Comparison of ENCODE assay signal across 25 mouse cellular contexts in genomic region chr15:59953857-59954256, GRCm38 (mm10).
DNase-seq lines count a peak whose midpoint lies in the region; ATAC-seq and TF ChIP-seq lines count a peak whose summit lies in the region.
"Had no signal": no experiment of that assay in that cellular context is flagged by ENCODE, and none has a peak within 500 bp of the region (broad histone marks: within the 10 kb centered on the region; RNA-seq: fewer than 3 reads in every experiment).

No protein-coding gene starts in this region.

- H3ac ChIP-seq in myocyte (ENCODE audit: control insufficient read depth, insufficient read length), result no peak overlapping the region

- H3K79me2 ChIP-seq in liver, adult 2 months (ENCODE audit: control insufficient read depth, insufficient read depth, low read length), result no peaks in the 10 kb centered on the region
- H3K79me2 ChIP-seq in myocyte (ENCODE audit: control insufficient read depth, insufficient read depth), result no peaks in the 10 kb centered on the region

- no peak overlapping the region for H3K4me2 ChIP-seq in embryonic facial prominence, embryonic 14.5 days (ENCODE audit: low read depth, low read length)
- H3K4me2 ChIP-seq in heart, embryonic 14.5 days (ENCODE audit: low read length), result no peak overlapping the region
- H3K4me2 ChIP-seq in myocyte (ENCODE audit: low read depth), result peak overlapping the region; percentile 1
- H3K4me2 ChIP-seq: embryonic facial prominence, embryonic 15.5 days; forebrain, embryonic 12.5 days; heart, embryonic 13.5 days; hindbrain, embryonic 14.5 days; limb, embryonic 12.5 days; liver, embryonic 12.5 days; neural tube, embryonic 15.5 days had no signal

- H3K4me3 ChIP-seq in embryonic facial prominence, embryonic 14.5 days (ENCODE audit: low read depth, low read length), result no peak overlapping the region
- no peak overlapping the region for H3K4me3 ChIP-seq in embryonic facial prominence, embryonic 10.5 days
- H3K4me3 ChIP-seq in heart, embryonic 14.5 days (ENCODE audit: control insufficient read depth in 1 of 2, insufficient read depth in 1 of 2, low read depth in 1 of 2, low read length in 2 of 2), result no peak overlapping the region
- no peak overlapping the region for H3K4me3 ChIP-seq in liver, adult 2 months (ENCODE audit: insufficient read depth, low read depth, low read length)
- no peak overlapping the region for H3K4me3 ChIP-seq in myocyte
- H3K4me3 ChIP-seq: embryonic facial prominence, embryonic 15.5 days; forebrain, embryonic 12.5 days; heart, embryonic 13.5 days; left cerebral cortex, adult 2 months; limb, embryonic 12.5 days; liver, embryonic 12.5 days; neural tube, embryonic 15.5 days had no signal

- peak; percentile 12 for DNase-seq in embryonic facial prominence, embryonic 14.5 days (ENCODE audit: low spot score)
- DNase-seq in embryonic facial prominence, embryonic 10.5 days (ENCODE audit: low spot score), result no peak
- no peak for DNase-seq in heart, postnatal 4 days
- DNase-seq in liver, adult 2 months (ENCODE audit: extremely low read depth, low read depth, low spot score), result peak; percentile 11
- no peak for DNase-seq in liver
- DNase-seq: adrenal gland, adult 2 months; adrenal gland, postnatal 36 days; liver, postnatal 0 days; midbrain, embryonic 14.5 days; retina, postnatal 1 day; spleen, adult 18-20 months; thymus, postnatal 14 days had no signal

- no peak overlapping the region for H3K9ac ChIP-seq in embryonic facial prominence, embryonic 14.5 days (ENCODE audit: low read depth, low read length)
- H3K9ac ChIP-seq in heart, embryonic 14.5 days (ENCODE audit: low read length), result no peak overlapping the region
- no peak overlapping the region for H3K9ac ChIP-seq in liver, adult 2 months (ENCODE audit: low read depth, low read length)
- H3K9ac ChIP-seq: embryonic facial prominence, embryonic 15.5 days; forebrain, embryonic 12.5 days; heart, embryonic 13.5 days; hindbrain, embryonic 14.5 days; limb, embryonic 12.5 days; liver, embryonic 12.5 days; liver, postnatal 0 days; neural tube, embryonic 15.5 days had no signal

- no peak for TF ChIP-seq CTCF in liver, adult 2 months (IDR thresholded peaks at IDR 0.05; ENCODE audit: low read depth, low read length)

- no peaks in the 10 kb centered on the region for H3K36me3 ChIP-seq in embryonic facial prominence, embryonic 14.5 days (ENCODE audit: control insufficient read depth, insufficient read depth, low read length)
- H3K36me3 ChIP-seq in embryonic facial prominence, embryonic 10.5 days (replicated peaks), result no peaks in the 10 kb centered on the region
- no peaks in the 10 kb centered on the region for H3K36me3 ChIP-seq in heart, embryonic 14.5 days (ENCODE audit: control insufficient read depth, insufficient read depth, low read length)
- H3K36me3 ChIP-seq in liver, adult 2 months (ENCODE audit: control insufficient read depth, insufficient read depth, low read length), result no peaks in the 10 kb centered on the region
- no peaks in the 10 kb centered on the region for H3K36me3 ChIP-seq in myocyte (ENCODE audit: control insufficient read depth, insufficient read depth)
- H3K36me3 ChIP-seq: embryonic facial prominence, embryonic 15.5 days; forebrain, embryonic 12.5 days; heart, embryonic 13.5 days; limb, embryonic 12.5 days; liver, embryonic 12.5 days; neural tube, embryonic 15.5 days had no signal

- no peaks in the 10 kb centered on the region for H3K9me3 ChIP-seq in embryonic facial prominence, embryonic 14.5 days (ENCODE audit: control insufficient read depth, low read length)
- no peaks in the 10 kb centered on the region for H3K9me3 ChIP-seq in embryonic facial prominence, embryonic 10.5 days
- no peaks in the 10 kb centered on the region for H3K9me3 ChIP-seq in heart, embryonic 14.5 days (ENCODE audit: control insufficient read depth, low read length)
- H3K9me3 ChIP-seq: embryonic facial prominence, embryonic 15.5 days; forebrain, embryonic 12.5 days; heart, embryonic 13.5 days; limb, embryonic 12.5 days; liver, embryonic 12.5 days; neural tube, embryonic 15.5 days had no signal

- no peaks in the 10 kb centered on the region for H3K27me3 ChIP-seq in embryonic facial prominence, embryonic 14.5 days (replicated peaks; ENCODE audit: control insufficient read depth, insufficient read depth, low read length)
- H3K27me3 ChIP-seq in embryonic facial prominence, embryonic 10.5 days (replicated peaks; ENCODE audit: low read depth, poor library complexity, severe bottlenecking), result no peaks in the 10 kb centered on the region
- H3K27me3 ChIP-seq in heart, embryonic 14.5 days (ENCODE audit: control insufficient read depth, insufficient read depth, low read length), result no peaks in the 10 kb centered on the region
- H3K27me3 ChIP-seq in liver, adult 2 months (ENCODE audit: control insufficient read depth, insufficient read depth, low read length), result no peaks in the 10 kb centered on the region
- H3K27me3 ChIP-seq in myocyte (ENCODE audit: control insufficient read depth, insufficient read depth, insufficient read length), result peaks cover 5% of the 10 kb centered on the region
- H3K27me3 ChIP-seq: CH12.LX; embryonic facial prominence, embryonic 15.5 days; forebrain, embryonic 12.5 days; heart, embryonic 13.5 days; limb, embryonic 12.5 days; liver, embryonic 12.5 days; neural tube, embryonic 15.5 days had no signal

- no peak overlapping the region for H3K27ac ChIP-seq in embryonic facial prominence, embryonic 14.5 days (replicated peaks; ENCODE audit: low read depth, low read length)
- no peak overlapping the region for H3K27ac ChIP-seq in embryonic facial prominence, embryonic 10.5 days (replicated peaks)
- no peak overlapping the region for H3K27ac ChIP-seq in heart, embryonic 14.5 days (replicated peaks in 1 of 2; ENCODE audit: control insufficient read depth in 1 of 2, insufficient read depth in 1 of 2, low read depth in 2 of 2, low read length in 2 of 2)
- no peak overlapping the region for H3K27ac ChIP-seq in liver, adult 2 months (replicated peaks; ENCODE audit: insufficient read depth, low read depth, low read length)
- H3K27ac ChIP-seq: embryonic facial prominence, embryonic 15.5 days; forebrain, embryonic 12.5 days; heart, embryonic 13.5 days; hindbrain, embryonic 14.5 days; left cerebral cortex, adult 2 months; limb, embryonic 12.5 days; liver, embryonic 12.5 days; neural tube, embryonic 15.5 days had no signal

- no peak for ATAC-seq in embryonic facial prominence, embryonic 14.5 days (ENCODE audit: low read depth)
- 0 out of 2 replicates have a peak, but pooled peaks have one; percentile 26 for ATAC-seq in heart, embryonic 14.5 days (ENCODE audit: insufficient number of reproducible peaks, insufficient read depth, low FRiP score, low read depth)
- ATAC-seq: activated CD4-positive, CD25-positive, alpha-beta regulatory T cell, adult 4 months; intestine, postnatal 0 days; liver, embryonic 12.5 days; liver, postnatal 0 days had no signal

- WGBS in embryonic facial prominence, embryonic 14.5 days, result 75% methylated on average over 4 of the region's 4 CpGs
- WGBS in embryonic facial prominence, embryonic 10.5 days, result 84% methylated on average over 4 of the region's 4 CpGs
- 17% methylated on average over 4 of the region's 4 CpGs for WGBS in heart, embryonic 14.5 days
- 65% methylated on average over 4 of the region's 4 CpGs for WGBS in liver, adult 2 months

- no peaks in the 10 kb centered on the region for H3K4me1 ChIP-seq in embryonic facial prominence, embryonic 14.5 days (ENCODE audit: control insufficient read depth, insufficient read depth, low read length)
- H3K4me1 ChIP-seq in embryonic facial prominence, embryonic 10.5 days, result no peaks in the 10 kb centered on the region
- peaks cover 0 to 7% of the 10 kb centered on the region in 2 experiments; a peak in 1 of 4 replicates for H3K4me1 ChIP-seq in heart, embryonic 14.5 days (ENCODE audit: control insufficient read depth in 2 of 2, insufficient read depth in 2 of 2, low read length in 2 of 2)
- no peaks in the 10 kb centered on the region for H3K4me1 ChIP-seq in liver, adult 2 months (ENCODE audit: control insufficient read depth, insufficient read depth, low read length)
- H3K4me1 ChIP-seq: embryonic facial prominence, embryonic 15.5 days; forebrain, embryonic 12.5 days; liver, embryonic 12.5 days; neural tube, embryonic 15.5 days had no signal

- no peak for TF ChIP-seq POLR2A in liver, adult 2 months (IDR thresholded peaks at IDR 0.05; ENCODE audit: extremely low read depth, insufficient read depth, low read length)
- no peak for TF ChIP-seq POLR2A in myocyte (IDR thresholded peaks at IDR 0.05; ENCODE audit: insufficient read length, low read depth)

TF ChIP-seq in myocyte, 11 proteins besides CTCF, POLR2A, EP300 and RAD21:
- no peak for TF ChIP-seq MAX (IDR thresholded peaks at IDR 0.05; ENCODE audit: low read depth)
- no peak for TF ChIP-seq TCF3 (IDR thresholded peaks at IDR 0.05; ENCODE audit: insufficient read length, low read depth)
- no peak for TF ChIP-seq USF1 (IDR thresholded peaks at IDR 0.05; ENCODE audit: low read depth)
- TF ChIP-seq TCF12 (IDR thresholded peaks at IDR 0.05; ENCODE audit: insufficient read depth, poor library complexity, severe bottlenecking), result no peak
- TF ChIP-seq SRF (IDR thresholded peaks at IDR 0.05; ENCODE audit: control insufficient read depth, insufficient read length, low read depth), result no peak
- no peak for TF ChIP-seq E2F4 (IDR thresholded peaks at IDR 0.05; ENCODE audit: insufficient read depth)

Comparison
In these comparisons a context has a peak if more than half of its experiments do, and no peak if none do; other contexts are left out.
1. DNase-seq: peak in embryonic facial prominence, embryonic 14.5 days (single experiment) and liver, adult 2 months (single experiment); none in embryonic facial prominence, embryonic 10.5 days (single experiment), heart, postnatal 4 days (single experiment) and liver (single experiment).